Mouse (Mus musculus): ENCODE measurements around the gene Tdrkh. TPM values are rescaled to one million over a fixed set of nuclear protein-coding genes. Genes with fewer than 3 reads are reported as not detected.

Gene Tdrkh
- polyA plus RNA-seq, 1 experiment from 2014 or later, result 57.5 TPM

- H3K9ac ChIP-seq (ENCODE audit: low read length), result no peak overlapping the region
- no peak for ATAC-seq (replicated peaks; ENCODE audit: low FRiP score)
- no peaks in the 10 kb centered on the region for H3K27me3 ChIP-seq (ENCODE audit: control insufficient read depth, insufficient read depth, low read length)
- 80% methylated on average over 4 of the region's 4 CpGs for WGBS
- DNase-seq (ENCODE audit: low spot score), result no peak
- no peaks in the 10 kb centered on the region for H3K9me3 ChIP-seq (ENCODE audit: control insufficient read depth, low read length)
- H3K27ac ChIP-seq (ENCODE audit: low read depth, low read length), result no peak overlapping the region
- no peaks in the 10 kb centered on the region for H3K36me3 ChIP-seq (ENCODE audit: control insufficient read depth, insufficient read depth, low read length)
- no peak overlapping the region for H3K4me2 ChIP-seq (ENCODE audit: low read depth, low read length, severe bottlenecking)
- peaks cover 6% of the 10 kb centered on the region; the same call in 1 of the 2 replicates for H3K4me1 ChIP-seq (replicated peaks; ENCODE audit: control insufficient read depth, insufficient read depth, low read length)
- H3K4me3 ChIP-seq (ENCODE audit: low read depth, low read length), result no peak overlapping the region
These were observed 7.5 kb upstream of the Tdrkh start for GRCm38 (mm10) chr3:94405561-94405960.

GRCm38 (mm10) chr3:94412530-94412929 is 543 bp upstream of the Tdrkh start:
- H3K9ac ChIP-seq (ENCODE audit: low read length), result peak overlapping the region; percentile 73
- no peak overlapping the region for H3K27ac ChIP-seq (ENCODE audit: low read depth, low read length)
- peak; percentile 64 for ATAC-seq (replicated peaks; ENCODE audit: low FRiP score)
- peak overlapping the region; percentile 46 for H3K4me3 ChIP-seq (ENCODE audit: low read depth, low read length)
- peak overlapping the region; percentile 88 for H3K4me2 ChIP-seq (ENCODE audit: low read depth, low read length, severe bottlenecking)
- H3K9me3 ChIP-seq (ENCODE audit: control insufficient read depth, low read length), result no peaks in the 10 kb centered on the region
- H3K36me3 ChIP-seq (ENCODE audit: control insufficient read depth, insufficient read depth, low read length), result no peaks in the 10 kb centered on the region
- no peak for DNase-seq (ENCODE audit: low spot score)
- H3K4me1 ChIP-seq (replicated peaks; ENCODE audit: control insufficient read depth, insufficient read depth, low read length), result no peaks in the 10 kb centered on the region; the same call in 1 of the 2 replicates
- H3K27me3 ChIP-seq (ENCODE audit: control insufficient read depth, insufficient read depth, low read length), result no peaks in the 10 kb centered on the region
- 9% methylated on average over 25 of the region's 25 CpGs for WGBS

- WGBS, result 80% methylated on average over 2 of the region's 2 CpGs
- Histone ChIP-seq H3K4me1 (replicated peaks; ENCODE audit: control insufficient read depth, insufficient read depth, low read length) (no peaks in the 10 kb centered on the region), H3K9ac (ENCODE audit: low read length) (no peak overlapping the region), H3K27me3 (ENCODE audit: control insufficient read depth, insufficient read depth, low read length) (no peaks in the 10 kb centered on the region), H3K27ac (ENCODE audit: low read depth, low read length) (no peak overlapping the region), H3K36me3 (ENCODE audit: control insufficient read depth, insufficient read depth, low read length) (no peaks in the 10 kb centered on the region; the same call in 1 of the 2 replicates), H3K4me2 (ENCODE audit: low read depth, low read length, severe bottlenecking) (no peak overlapping the region), H3K9me3 (ENCODE audit: control insufficient read depth, low read length) (no peaks in the 10 kb centered on the region), H3K4me3 (ENCODE audit: low read depth, low read length) (no peak overlapping the region)
- DNase-seq (ENCODE audit: low spot score) (no peak), ATAC-seq (replicated peaks; ENCODE audit: low FRiP score) (no peak)
These were observed 17.9 kb downstream of the Tdrkh start for GRCm38 (mm10) chr3:94430980-94431379.

GRCm38 (mm10) chr3:94434305-94434704 is 21.2 kb downstream of the Tdrkh start:
- DNase-seq (ENCODE audit: low spot score) (no peak), ATAC-seq (replicated peaks; ENCODE audit: low FRiP score) (no peak)
- Histone ChIP-seq H3K36me3 (ENCODE audit: control insufficient read depth, insufficient read depth, low read length) (no peaks in the 10 kb centered on the region), H3K27ac (ENCODE audit: low read depth, low read length) (no peak overlapping the region), H3K27me3 (ENCODE audit: control insufficient read depth, insufficient read depth, low read length) (no peaks in the 10 kb centered on the region), H3K9me3 (ENCODE audit: control insufficient read depth, low read length) (no peaks in the 10 kb centered on the region), H3K4me1 (replicated peaks; ENCODE audit: control insufficient read depth, insufficient read depth, low read length) (no peaks in the 10 kb centered on the region), H3K4me3 (ENCODE audit: low read depth, low read length) (no peak overlapping the region), H3K4me2 (ENCODE audit: low read depth, low read length, severe bottlenecking) (no peak overlapping the region), H3K9ac (ENCODE audit: low read length) (no peak overlapping the region)
- 92% methylated on average over 2 of the region's 2 CpGs for WGBS

- 83% methylated on average over 9 of the region's 9 CpGs for WGBS
- ATAC-seq (replicated peaks; ENCODE audit: low FRiP score), result no peak
- no peak overlapping the region for H3K4me3 ChIP-seq (ENCODE audit: low read depth, low read length)
These were observed 23.3 kb downstream of the Tdrkh start for GRCm38 (mm10) chr3:94436420-94436819.

GRCm38 (mm10) chr3:94441182-94441581 is 28.1 kb downstream of the Tdrkh start:
- H3K4me3 ChIP-seq (ENCODE audit: low read depth, low read length), result no peak overlapping the region
- H3K9ac ChIP-seq (ENCODE audit: low read length), result no peak overlapping the region
- no peaks in the 10 kb centered on the region for H3K9me3 ChIP-seq (ENCODE audit: control insufficient read depth, low read length)
- H3K4me1 ChIP-seq (replicated peaks; ENCODE audit: control insufficient read depth, insufficient read depth, low read length), result 0 out of 2 replicates have a peak, but pooled peaks cover 3% of the 10 kb centered on the region
- DNase-seq (ENCODE audit: low spot score), result no peak
- no peak overlapping the region for H3K4me2 ChIP-seq (ENCODE audit: low read depth, low read length, severe bottlenecking)
- no peak overlapping the region for H3K27ac ChIP-seq (ENCODE audit: low read depth, low read length)
- no peaks in the 10 kb centered on the region; the same call in 1 of the 2 replicates for H3K36me3 ChIP-seq (ENCODE audit: control insufficient read depth, insufficient read depth, low read length)
- no peak for ATAC-seq (replicated peaks; ENCODE audit: low FRiP score)
- H3K27me3 ChIP-seq (ENCODE audit: control insufficient read depth, insufficient read depth, low read length), result no peaks in the 10 kb centered on the region
- WGBS, result 42% methylated on average over 3 of the region's 3 CpGs

More at GRCm38 (mm10) chr3:94436420-94436819, 23.3 kb downstream of the Tdrkh start:
- Histone ChIP-seq H3K4me2 (ENCODE audit: low read depth, low read length, severe bottlenecking) (no peak overlapping the region), H3K9me3 (ENCODE audit: control insufficient read depth, low read length) (no peaks in the 10 kb centered on the region), H3K27me3 (ENCODE audit: control insufficient read depth, insufficient read depth, low read length) (no peaks in the 10 kb centered on the region), H3K4me1 (replicated peaks; ENCODE audit: control insufficient read depth, insufficient read depth, low read length) (no peaks in the 10 kb centered on the region), H3K9ac (ENCODE audit: low read length) (no peak overlapping the region), H3K27ac (ENCODE audit: low read depth, low read length) (no peak overlapping the region), H3K36me3 (ENCODE audit: control insufficient read depth, insufficient read depth, low read length) (no peaks in the 10 kb centered on the region)
- no peak for DNase-seq (ENCODE audit: low spot score)

- Histone ChIP-seq H3K9ac (ENCODE audit: low read length) (peak within 1 kb of the TSS; percentile 90), H3K4me1 (replicated peaks; ENCODE audit: control insufficient read depth, insufficient read depth, low read length) (0 out of 2 replicates have a peak, but pooled peaks cover 3% of the 10 kb centered on the region)
- WGBS, result under 1% methylated on average over 39 of the region's 39 CpGs
These were observed 30.0 kb downstream of the Tdrkh start, which contains the start of gene Mrpl9 for GRCm38 (mm10) chr3:94442951-94443596. Mrpl9 (plus strand) TSS chr3:94443318.

GRCm38 (mm10) chr3:94443597-94443964 is 30.5 kb downstream of the Tdrkh start, which contains the start of gene Oaz3:
Oaz3 (minus strand) TSS chr3:94443915.
- WGBS, result under 1% methylated on average over 24 of the region's 24 CpGs

More at GRCm38 (mm10) chr3:94442951-94443596, 30.0 kb downstream of the Tdrkh start, which contains the start of gene Mrpl9:
- H3K27me3 ChIP-seq (ENCODE audit: control insufficient read depth, insufficient read depth, low read length), result no peaks in the 10 kb centered on the region
- peak within 1 kb of the TSS; percentile 94 for H3K4me3 ChIP-seq (ENCODE audit: low read depth, low read length)
- no peaks in the 10 kb centered on the region for H3K9me3 ChIP-seq (ENCODE audit: control insufficient read depth, low read length)
- H3K27ac ChIP-seq (ENCODE audit: low read depth, low read length), result 0 out of 2 replicates have a peak within 1 kb of the TSS, but pooled peaks have one; percentile 50
- peak within 1 kb of the TSS; percentile 88 for H3K4me2 ChIP-seq (ENCODE audit: low read depth, low read length, severe bottlenecking)
- peaks cover 7% of the 10 kb centered on the region for H3K36me3 ChIP-seq (ENCODE audit: control insufficient read depth, insufficient read depth, low read length)
- DNase-seq (ENCODE audit: low spot score) (peak; percentile 98), ATAC-seq (replicated peaks; ENCODE audit: low FRiP score) (peak; percentile 98)

More at GRCm38 (mm10) chr3:94443597-94443964, 30.5 kb downstream of the Tdrkh start, which contains the start of gene Oaz3:
- 0 out of 2 replicates have a peak within 1 kb of the TSS, but pooled peaks have one; percentile 50 for H3K27ac ChIP-seq (ENCODE audit: low read depth, low read length)
- peak within 1 kb of the TSS; percentile 94 for H3K4me3 ChIP-seq (ENCODE audit: low read depth, low read length)
- no peak; the same call in 1 of the 2 replicates for ATAC-seq (replicated peaks; ENCODE audit: low FRiP score)
- 0 out of 2 replicates have a peak, but pooled peaks cover 3% of the 10 kb centered on the region for H3K4me1 ChIP-seq (replicated peaks; ENCODE audit: control insufficient read depth, insufficient read depth, low read length)
- peak within 1 kb of the TSS; percentile 88 for H3K4me2 ChIP-seq (ENCODE audit: low read depth, low read length, severe bottlenecking)
- H3K9ac ChIP-seq (ENCODE audit: low read length), result peak within 1 kb of the TSS; percentile 90
- H3K27me3 ChIP-seq (ENCODE audit: control insufficient read depth, insufficient read depth, low read length), result no peaks in the 10 kb centered on the region
- no peaks in the 10 kb centered on the region for H3K9me3 ChIP-seq (ENCODE audit: control insufficient read depth, low read length)
- peaks cover 10% of the 10 kb centered on the region for H3K36me3 ChIP-seq (ENCODE audit: control insufficient read depth, insufficient read depth, low read length)
- DNase-seq (ENCODE audit: low spot score), result no peak
